Mouse (Mus musculus) adrenal gland, postnatal 14 days (tissue): Measurements from ENCODE around the gene Syt13. TPM values are rescaled to one million over a fixed set of nuclear protein-coding genes. Genes with fewer than 3 reads are reported as not detected.

Experiments used
- DNase-seq: peaks from one replicate; pipeline ENCODE4 v3.0.0; 2021; ENCODE audit warnings: mixed read lengths
- total RNA-seq: library from RNA; stranded (reverse); gene quantifications from 2 replicates; pipeline ENCODE4 v1.2.3, GENCODE M21; 2021

Syt13 gene
- total RNA-seq, 1 experiment from 2014 or later = 1.0 TPM

DNA sequence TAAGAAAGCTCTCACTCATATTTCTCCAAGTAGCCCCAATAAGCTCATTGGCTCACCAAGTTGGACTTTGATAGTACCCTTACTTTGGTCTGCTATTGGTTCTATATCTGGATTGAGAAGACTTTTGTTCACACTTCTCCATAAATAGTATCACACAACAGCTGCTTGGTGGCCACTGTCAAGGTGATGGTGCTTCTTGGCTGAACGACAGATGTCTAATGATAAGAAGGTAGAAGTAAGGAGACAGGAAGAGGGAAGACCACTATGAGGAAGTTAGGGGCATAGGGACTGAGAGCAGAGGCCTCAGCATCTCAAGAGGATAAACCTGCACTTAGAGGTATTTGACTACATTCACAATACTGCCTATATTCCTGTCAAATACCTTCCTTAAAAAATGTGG lies 49.4 kb downstream of the Syt13 start:
- no peak for DNase-seq

DNA sequence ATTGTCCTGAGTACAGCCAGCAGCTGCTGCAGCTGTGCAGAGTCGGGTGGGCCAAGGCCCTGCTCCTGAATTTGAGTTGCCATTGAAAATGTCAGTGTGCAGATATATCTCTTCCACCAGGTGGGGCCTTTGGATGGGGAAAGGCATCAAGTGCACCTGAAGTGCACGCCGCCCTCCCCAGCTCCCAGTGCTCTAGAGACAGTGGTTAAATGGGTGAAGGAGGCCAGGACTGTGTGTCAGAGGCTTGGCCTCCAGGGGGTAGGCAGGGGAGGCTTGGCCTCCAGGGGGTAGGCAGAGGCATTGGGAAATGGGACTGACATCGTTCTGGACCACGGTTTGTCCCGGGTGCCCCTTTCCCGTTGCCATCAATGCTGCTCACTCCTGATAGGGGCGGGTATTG lies 51.4 kb downstream of the Syt13 start:
- no peak for DNase-seq

DNA sequence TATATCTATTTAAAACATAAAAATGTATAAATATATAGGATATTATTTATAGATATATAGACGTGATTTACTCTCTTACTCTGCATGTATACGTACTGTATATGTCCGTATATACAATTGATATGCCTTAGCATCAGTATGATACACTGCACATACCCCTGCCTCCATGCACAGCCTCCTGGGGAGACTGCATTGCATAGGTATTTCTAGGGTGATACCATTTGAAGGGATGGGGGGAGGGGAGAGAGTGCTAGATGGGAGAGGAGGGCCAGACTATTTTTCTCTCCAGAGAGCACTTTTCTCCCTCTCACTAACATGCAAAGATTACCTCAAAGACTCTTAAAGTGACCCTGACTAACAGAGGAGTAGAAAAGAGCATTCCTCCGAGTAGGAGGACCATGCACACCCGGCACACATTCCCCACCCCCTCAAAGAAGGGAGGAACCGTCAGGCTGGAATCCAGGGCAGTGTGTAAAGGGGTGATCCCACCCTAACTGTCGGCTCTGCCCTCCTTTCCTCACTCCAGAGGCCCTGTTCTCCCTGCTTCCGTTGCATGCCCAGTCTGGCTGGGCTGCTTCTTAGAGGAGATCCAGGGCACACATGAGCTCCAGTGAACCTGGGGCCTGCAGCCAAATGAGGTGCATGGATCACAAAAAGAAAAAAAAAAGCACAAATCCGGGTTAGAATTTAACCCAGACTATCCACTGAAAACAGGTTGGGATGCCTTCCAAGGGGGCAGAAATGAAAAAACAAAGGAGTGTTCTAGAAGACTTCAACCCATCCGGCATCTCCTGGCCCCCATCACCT lies 52.3 kb downstream of the Syt13 start:
- no peak for DNase-seq

DNA sequence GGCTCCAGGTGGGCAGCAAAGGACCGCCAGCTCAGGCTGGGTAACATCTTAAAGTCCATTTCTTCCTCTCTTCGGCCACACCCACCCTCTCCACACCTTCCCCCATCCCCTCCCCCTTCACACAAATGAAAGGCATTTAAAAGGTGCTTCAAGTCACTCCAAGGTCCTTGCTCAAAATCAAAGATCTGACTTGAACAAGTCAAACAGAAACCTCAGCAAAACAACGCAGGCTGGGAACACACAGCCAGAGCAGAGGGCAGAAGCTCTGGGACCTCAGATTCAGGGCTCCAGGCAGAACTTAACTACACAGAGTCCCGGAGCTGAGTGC lies 52.9 kb downstream of the Syt13 start:
- no peak for DNase-seq

GRCm38 (mm10) chr2:92971069-92971468 lies 56.2 kb downstream of the Syt13 start:
- no peak for DNase-seq

DNA sequence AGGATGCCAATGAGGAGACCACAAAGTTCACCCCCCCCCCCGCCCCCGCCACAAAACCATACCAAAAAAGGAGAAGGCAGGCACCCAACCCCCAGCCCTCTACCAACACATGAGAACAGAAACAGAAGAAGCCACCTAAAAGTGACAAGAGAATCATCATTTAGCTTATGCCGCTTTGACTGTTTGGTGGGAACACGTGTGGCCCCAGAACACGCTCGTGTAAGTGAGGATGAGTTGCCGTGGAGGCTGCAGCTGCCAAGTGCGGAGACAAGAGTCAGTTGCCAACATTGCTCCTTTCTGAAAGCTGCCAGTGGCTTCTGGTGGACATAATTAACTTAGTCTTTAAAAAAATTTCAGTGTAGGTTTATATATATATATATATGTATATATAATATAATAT lies 56.6 kb downstream of the Syt13 start:
- DNase-seq = no peak

GRCm38 (mm10) chr2:92972071-92972470 lies 57.2 kb downstream of the Syt13 start:
- no peak for DNase-seq

- DNase-seq = no peak
These were observed 58.7 kb downstream of the Syt13 start for GRCm38 (mm10) chr2:92973646-92974045.

GRCm38 (mm10) chr2:92975031-92975790 lies 60.3 kb downstream of the Syt13 start:
- no peak for DNase-seq

GRCm38 (mm10) chr2:92980165-92980564 lies 65.3 kb downstream of the Syt13 start:
- DNase-seq = peak; percentile 34

- no peak for DNase-seq
These were observed 67.8 kb downstream of the Syt13 start for GRCm38 (mm10) chr2:92982591-92983272.

DNA sequence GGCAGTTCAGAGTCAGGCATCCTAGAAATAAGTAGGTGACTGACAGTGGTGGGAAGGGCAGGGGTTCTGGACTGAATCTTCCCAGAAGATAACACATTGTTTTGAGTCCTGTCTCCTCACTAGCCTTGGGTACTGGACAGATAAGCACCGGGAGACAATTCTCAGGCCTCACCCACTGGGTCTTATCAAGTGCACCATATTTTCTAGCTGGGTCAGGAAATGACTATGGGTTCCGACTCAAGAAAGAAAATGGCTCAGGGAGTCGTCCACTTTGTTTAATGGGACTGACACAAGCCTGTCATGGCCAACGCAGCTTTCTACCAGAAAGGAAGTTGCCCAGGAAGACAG lies 68.3 kb downstream of the Syt13 start:
- no peak for DNase-seq

DNA sequence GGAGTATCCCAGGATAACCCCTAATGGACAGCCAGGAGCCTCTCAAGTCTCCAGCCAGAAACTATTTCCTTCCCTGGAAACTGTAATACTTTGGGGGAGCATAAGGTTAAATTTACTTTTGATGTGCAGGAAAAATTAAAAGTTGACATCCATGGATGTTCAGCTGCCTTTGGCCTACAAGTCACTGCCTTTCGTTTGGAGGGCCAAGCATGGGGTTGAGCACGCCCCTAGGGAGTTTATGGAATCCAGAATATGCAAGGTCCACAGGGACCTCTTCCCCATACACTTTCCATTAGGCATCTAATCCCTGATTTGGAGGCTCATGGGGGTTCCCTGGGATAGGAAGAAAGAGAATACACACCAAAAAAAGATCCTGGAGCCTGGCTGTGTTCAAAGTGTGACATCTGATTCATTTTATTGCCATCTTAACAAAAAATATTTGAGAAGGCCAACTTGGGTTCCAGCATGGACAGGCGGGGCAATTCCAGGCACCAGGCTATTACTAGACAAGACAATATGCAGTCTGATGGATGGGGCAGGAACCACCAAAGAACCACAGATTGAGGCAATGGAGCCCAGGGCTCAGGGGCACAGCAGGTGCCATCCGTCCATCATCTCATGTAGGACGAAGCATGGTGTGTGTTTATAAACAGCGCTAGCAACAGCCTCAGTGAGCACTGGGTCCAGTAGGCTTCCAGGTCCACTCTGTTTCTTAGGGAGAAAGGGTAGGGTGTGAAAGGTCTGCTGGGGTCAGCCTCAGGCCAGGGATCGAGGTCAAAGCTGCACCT lies 69.6 kb downstream of the Syt13 start:
- DNase-seq = no peak

GRCm38 (mm10) chr2:92985171-92985570 lies 70.3 kb downstream of the Syt13 start:
- DNase-seq = peak; percentile 49

DNA sequence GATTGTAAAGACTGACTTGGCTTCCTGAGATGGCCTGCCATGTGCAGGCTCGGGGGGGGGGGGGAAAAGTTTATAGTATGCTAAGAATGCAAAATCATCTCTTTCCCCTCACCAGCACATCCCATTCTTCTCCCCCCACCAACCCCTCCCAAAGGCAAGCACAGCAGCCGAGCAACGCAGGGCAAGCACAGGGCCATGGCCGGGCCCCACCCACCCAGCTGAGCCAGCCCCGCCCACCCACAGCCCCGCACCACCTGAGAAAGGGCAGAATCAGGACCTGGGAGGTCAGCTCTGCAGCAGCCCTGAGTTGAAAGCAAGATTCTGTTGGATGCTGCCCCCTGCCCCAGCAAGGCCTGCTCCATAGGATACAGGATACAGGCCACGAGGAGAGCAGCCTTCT lies 70.7 kb downstream of the Syt13 start:
- no peak for DNase-seq

DNA sequence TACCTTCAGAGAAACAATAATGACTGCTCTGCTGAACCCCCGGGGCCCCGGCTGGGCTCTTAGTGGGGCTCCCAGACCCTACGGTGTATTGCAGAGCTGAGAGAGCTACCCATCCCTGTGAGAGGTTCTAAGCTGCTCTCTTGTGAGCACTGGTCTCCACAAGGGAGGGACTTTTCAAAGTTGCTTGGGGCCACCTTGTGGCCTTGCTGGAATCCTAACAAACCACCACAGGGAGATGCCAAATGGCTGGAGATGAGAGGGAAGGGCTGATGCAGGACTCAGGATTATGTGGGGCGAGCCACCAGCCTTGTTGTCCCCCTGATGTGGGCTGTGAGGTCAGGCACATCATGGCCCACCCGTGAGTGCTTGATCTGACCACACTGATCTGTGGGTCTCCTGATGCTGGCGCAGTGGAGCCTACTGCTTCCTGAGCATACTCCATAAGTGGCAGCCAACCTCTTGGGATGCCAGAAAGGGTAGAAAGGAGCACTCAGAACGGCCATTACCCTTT lies 72.3 kb downstream of the Syt13 start:
- no peak for DNase-seq

DNA sequence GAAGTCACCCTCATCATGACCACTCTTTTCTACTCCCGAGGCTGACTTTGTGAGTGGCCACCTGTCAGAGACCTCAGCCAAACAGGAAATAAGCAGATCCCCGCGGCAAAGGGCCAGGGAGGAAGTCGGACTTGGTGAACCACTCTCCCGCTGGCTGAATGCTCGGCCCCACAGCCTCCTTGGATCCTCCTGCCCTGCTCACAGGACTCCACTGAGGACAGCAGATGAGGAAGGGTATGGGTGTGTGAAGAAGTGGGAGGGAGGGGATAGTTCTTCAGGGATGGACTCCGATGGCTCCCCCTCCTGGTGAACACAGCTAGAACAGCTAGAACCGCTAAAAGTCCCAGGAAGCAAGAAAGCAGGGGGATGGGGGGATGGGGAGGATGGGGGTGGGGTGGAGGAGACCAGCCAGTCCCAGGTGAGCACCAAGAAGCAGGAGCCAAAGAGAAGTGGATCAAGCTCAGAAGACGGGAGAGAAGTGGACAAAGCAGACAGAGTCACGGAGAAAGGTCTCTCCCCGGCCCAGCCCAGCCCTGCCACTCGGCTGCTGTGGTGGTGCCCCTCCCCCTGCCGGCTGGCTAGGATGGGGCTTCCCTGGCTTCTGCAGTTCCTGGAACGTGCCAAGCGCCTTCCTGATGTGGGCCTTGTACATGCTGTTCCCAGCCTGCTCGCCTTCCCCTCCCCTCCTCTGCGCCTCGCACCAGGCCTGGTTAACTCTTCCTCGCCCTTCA lies 73.2 kb downstream of the Syt13 start:
- DNase-seq = peak; percentile 88

DNA sequence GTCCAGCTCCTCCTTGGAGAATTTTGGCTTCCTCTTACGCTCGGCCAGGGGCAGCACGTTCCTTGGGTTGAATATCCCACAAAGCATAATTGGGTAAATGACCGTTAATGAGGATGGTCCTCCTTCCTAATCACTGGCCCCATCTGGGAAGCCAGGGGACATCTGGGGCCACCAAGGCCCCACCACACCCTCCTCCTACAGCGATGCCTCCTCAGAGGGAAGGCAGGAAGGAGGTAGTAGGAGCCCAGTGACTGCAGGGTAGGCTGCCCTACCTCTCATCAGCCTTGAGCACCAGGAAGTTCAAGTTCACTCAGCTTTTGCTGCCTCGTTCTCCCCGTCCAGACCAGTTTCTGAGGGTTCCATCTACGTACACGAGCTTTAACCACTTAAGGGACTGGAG lies 74.7 kb downstream of the Syt13 start:
- DNase-seq = no peak

DNA sequence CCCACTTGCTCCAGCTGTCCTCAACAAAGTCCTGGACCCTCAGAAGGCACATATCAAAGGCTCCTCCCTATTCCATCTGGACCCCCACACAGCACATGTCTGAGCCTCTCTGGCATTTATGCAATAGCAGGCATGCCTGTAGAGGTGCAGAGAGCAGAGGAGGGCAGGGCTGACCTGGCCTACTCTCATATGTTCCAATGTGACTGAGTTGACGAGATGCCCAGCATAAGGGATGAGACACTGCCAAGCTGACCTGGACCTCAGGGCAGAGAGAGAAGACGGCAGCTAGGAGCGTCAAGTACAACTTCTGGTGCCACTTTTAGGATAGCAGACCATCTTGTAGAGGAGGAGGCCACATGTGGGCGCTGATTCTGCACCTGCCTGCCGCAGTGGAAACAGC lies 77.1 kb downstream of the Syt13 start:
- DNase-seq = no peak

DNA sequence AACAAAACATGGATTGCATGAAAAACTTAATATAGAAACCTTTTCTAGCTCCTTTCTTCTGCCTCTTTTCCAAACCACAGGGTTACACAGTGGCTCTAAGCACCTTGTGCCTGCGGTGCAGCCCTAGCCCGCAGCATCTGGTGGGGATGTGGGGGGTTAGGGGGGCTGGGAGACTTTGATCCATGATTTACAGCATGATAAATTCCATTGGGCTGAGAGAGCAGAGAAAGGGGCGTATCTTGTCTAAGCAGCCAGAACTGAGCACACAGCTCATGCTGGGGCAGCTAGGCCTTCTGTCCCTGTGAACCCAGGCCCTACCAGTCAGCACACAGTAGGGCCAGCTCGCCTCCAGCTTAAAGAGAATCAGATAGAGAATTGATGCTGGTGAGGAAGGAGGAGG lies 90.1 kb downstream of the Syt13 start:
- no peak for DNase-seq
